Mouse (Mus musculus) hindlimb bud, embryonic 11.5 days (tissue): Measurements from ENCODE around the gene Fam189b.
"Not testable (repeated sequence)": the region's sequence is repeated elsewhere in the genome, so short reads cannot be mapped to it uniquely, and the experiment has no call there.

Experiments
- DNase-seq: peaks from one replicate; pipeline ENCODE4 v3.0.0-alpha.2; 2012; ENCODE audit warnings: low read depth, low spot score; ENCODE audit errors: extremely low spot score

Gene Fam189b

GRCm38 (mm10) chr3:89183058-89183958 is at the start of gene Fam189b:
Gene Fam189b (plus strand): TSS chr3:89183143.
- DNase-seq, result no peak

GRCm38 (mm10) chr3:89133752-89134151 is 49.2 kb upstream of the Fam189b start:
- no peak for DNase-seq

DNA sequence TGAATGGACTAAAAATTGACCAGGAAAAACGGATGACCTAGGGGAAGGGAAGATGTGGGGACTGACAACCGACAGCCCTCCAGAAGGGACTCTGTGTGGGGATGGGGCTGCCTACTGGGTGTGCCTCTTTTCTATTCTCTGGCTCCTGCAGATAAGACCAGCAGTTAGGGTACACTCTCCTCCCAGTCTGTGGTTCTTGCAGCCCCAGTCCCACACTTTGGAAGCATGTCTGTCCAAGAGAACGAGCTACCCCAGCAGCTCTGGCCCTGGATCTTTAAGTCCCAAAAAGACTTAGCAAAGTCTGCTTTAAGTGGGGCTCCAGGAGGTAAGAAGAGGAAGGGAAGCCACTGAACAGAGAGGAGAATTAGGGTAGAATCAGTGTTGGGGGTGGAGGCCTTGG is 47.0 kb upstream of the Fam189b start, which contains the start of gene Pklr:
Gene Pklr, plus strand, starts transcription at position 185 of the 400 bp plus-strand sequence.
- no peak for DNase-seq

GRCm38 (mm10) chr3:89136365-89136764 is 46.6 kb upstream of the Fam189b start:
- DNase-seq, result no peak

- no peak for DNase-seq
Measured at GRCm38 (mm10) chr3:89144821-89145220, 38.1 kb upstream of the Fam189b start.

DNA sequence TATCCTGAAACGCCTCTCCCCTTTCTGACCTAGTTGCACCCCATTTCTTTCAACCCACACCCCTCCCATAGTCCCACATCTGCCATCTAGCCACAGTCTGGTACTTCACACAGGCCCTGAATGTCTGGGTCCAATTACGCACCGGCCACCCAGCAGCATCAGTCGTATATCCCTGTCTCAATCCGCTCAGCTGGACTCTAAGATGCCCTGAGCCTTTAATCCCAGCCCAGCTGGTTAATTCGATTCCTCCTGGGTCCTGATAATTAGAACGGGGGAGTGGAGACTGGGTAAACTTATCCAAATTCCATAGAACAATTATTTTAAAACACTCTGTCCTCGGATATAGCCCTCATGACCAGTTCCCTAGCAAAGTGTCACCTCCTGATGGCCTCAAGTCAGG is 37.4 kb upstream of the Fam189b start:
- DNase-seq, result no peak

GRCm38 (mm10) chr3:89147101-89147978 is 35.6 kb upstream of the Fam189b start:
- DNase-seq, result no peak

GRCm38 (mm10) chr3:89147979-89148311 is 35.0 kb upstream of the Fam189b start:
- DNase-seq, result no peak

GRCm38 (mm10) chr3:89148567-89148966 is 34.4 kb upstream of the Fam189b start:
- no peak for DNase-seq

- no peak for DNase-seq
Measured at GRCm38 (mm10) chr3:89152084-89152835, 30.7 kb upstream of the Fam189b start.

DNA sequence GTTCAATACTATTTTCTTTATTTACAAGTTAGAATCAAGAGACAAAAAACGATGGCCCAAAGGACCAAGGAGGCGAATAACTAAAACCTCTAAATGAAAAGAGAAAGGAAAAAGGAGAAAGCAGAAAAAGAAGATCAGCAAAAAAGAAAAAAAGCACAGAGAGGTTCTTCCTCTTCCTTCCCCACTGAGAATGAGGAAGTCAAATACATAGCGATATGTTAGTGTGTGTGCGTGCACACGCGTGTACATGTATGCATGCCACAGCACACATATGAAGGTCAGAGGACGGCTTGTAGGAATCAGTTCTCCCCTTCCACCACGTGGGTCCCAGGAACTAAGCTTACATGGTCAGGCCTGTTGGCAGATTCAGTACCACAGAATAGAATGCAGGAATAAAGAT is 26.0 kb upstream of the Fam189b start:
- no peak for DNase-seq

DNA sequence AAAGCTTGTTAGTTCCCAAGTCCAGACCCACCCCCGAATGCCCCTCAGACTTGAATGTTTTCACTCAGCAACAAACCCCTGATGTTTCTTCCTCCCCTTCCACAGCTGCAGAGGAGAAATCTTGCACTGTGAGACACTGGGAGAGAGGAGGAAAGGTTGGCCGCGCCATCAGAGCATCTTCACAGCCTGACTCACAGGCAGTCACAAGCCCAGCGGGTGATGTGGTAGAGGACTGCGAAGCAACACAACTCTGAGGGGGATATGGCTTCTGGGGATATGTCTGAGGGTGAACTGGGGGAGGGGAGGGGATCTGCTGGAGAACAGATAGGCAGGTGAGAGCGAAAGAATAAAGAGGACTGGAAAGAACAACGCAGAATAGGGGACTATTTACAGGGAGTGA is 24.3 kb upstream of the Fam189b start:
- no peak for DNase-seq

DNA sequence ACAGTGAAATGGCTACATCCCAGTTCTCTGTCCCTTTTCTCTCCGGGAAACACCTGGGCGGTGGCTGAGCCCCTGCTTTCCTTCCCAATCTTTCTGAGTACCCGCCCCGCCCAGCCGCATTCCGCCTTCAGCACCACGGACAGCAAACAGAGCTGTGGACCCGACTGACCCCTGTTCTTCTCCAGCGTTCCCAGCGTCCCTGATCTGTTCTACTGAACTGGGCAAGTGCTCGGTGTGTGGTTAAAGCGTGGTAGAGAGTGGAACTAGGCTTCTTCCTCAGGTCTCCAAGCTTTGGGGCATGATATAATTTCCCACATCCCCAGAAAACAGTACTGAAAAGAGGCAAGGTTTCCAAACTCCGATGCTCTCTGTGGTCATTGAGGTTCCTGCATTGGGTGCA is 23.7 kb upstream of the Fam189b start:
- no peak for DNase-seq

DNA sequence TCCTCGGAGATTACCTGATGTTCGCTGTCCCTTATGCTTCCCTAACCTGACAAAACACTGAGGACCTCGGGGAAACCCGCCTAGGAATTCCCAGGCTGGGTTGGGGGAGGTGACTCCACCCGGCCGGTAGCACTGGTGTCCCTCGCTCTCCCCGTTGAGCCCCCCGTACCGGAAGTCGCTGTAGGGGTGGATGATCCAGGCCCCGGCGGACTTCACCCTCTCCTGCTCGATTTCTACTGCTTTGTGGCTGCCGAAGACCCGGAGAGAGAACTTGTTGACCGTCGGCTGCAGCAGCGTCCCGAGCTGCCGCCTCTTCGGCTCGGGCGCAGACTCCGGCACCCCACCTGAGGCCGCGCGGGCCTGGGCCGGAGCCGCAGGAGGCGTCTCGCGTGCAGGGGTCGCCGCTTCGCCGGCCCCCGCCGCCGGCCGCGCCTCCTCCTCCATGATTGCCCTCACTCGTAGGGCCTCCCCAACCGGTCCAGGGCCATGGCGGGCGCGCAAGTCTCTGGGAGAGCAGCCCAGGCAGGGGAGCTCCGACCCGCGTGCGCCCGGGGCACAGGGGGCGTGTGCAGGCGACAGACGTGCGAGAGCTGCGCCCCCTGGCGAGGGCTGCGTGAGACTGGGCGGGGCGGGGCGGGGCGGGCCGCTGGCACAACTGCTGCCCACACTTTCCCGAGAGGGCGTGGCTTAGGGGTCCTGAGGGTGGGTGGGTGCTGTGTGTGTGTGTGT is 23.2 kb upstream of the Fam189b start, which contains the start of gene Hcn3:
Gene Hcn3, minus strand, starts transcription at position 581 of the 729 bp plus-strand sequence.
- DNase-seq, result no peak

DNA sequence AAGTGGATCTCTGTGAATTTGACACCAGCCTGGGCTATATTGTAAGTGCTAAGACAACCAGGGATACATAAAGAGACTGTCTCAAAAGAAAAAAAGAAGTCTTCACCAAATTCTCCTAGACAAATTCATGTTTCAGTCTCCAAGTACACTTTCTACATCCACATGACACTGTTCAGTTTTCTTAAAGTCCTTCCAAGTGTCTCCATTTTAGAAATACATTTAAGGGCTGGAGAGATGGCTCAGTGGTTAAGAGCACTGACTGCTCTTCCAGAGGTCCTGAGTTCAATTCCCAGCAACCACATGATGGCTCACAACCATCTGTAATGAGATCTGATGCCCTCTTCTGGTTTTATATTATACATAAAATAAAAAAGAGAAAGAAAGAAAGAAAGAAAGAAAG is 21.7 kb upstream of the Fam189b start:
- DNase-seq, result not testable (repeated sequence)

GRCm38 (mm10) chr3:89161786-89162185 is 21.2 kb upstream of the Fam189b start:
- no peak for DNase-seq

DNA sequence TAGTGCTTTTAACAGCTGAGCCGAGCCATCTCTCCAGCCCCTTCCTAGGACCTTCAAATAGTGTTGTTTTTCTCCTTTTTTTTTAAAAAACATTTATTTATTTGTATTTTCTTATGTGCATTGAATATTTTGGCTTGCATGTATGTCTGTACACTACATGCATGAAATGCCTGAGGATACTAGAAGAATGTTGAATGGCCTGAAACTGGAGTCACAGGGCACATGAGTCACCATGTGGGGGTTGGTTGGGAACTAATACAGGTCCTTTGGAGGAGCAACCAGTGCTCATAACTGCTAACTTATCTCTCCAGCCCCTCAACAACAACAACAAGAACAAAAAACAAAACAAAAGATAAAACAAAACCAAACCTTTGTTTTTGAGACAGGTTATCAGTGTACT is 19.8 kb upstream of the Fam189b start:
- no peak for DNase-seq

DNA sequence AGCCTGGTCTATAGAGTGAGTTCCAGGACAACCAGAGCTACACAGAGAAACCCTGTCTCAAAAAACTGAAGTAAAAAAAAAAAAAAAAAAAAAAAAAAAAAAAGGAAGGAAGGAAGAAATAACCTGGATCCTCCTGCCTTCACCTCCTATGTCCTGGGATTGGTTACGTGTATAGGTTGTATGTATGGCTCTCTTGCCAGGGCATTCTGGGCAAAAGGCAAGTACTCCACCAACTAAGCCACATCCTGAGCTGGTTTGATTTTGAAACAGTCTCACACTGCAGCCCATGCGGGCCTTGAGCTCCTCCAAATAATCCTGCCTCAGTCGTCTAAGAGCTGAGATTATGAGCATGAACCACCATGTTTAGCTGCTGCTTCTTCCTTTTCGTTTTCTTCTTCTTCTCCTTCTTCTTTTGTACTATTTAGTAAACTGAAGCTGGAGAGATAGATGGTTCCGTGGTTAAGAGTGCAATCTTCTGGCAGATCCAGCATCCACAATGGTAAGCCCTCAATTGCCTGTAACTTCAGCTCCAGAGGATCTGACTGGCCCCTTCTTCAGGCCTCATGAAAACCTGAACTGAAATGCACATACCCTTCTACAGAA is 19.2 kb upstream of the Fam189b start:
- no peak for DNase-seq

- DNase-seq, result no peak
Measured at GRCm38 (mm10) chr3:89164506-89165267, 18.3 kb upstream of the Fam189b start, which contains the start of gene Clk2. Gene Clk2 (plus strand): TSS chr3:89164795.
